Mouse (Mus musculus) brain, embryonic 14.5 days (tissue): ENCODE measurements at regions not wholly inside any gene's neighbourhood (a gene's known extent, or its start where the extent isn't known, plus 50 kb on each side); places are given as distances from the start of the nearest gene placed in this dataset.

Experiments
- CTCF ChIP-seq: fragments of 200-500 bp; IDR thresholded peaks from 2 replicates; pipeline ENCODE4 v1.5.1; 2012; ENCODE audit warnings: inconsistent platforms, mild to moderate bottlenecking, moderate library complexity, borderline replicate concordance; ENCODE audit not compliant: insufficient read depth, insufficient read length; ENCODE audit errors: extremely low read depth
- POLR2A ChIP-seq: fragments of 200-500 bp; IDR thresholded peaks from 2 replicates; pipeline ENCODE4 v1.6.1; 2012; ENCODE audit warnings: mild to moderate bottlenecking, inconsistent platforms, borderline replicate concordance; ENCODE audit not compliant: poor library complexity, insufficient read depth, insufficient read length, severe bottlenecking; ENCODE audit errors: extremely low read depth

GRCm38 (mm10) chr16:87789539-87789938 is 90.8 kb downstream of the Bach1 start:
- TF ChIP-seq CTCF (no peak), POLR2A (no peak)
